Mouse (Mus musculus) urinary bladder, postnatal 14 days (tissue): Measurements from ENCODE around the gene Gldc.
A peak's percentile ranks its signal among the peaks of the same experiment; 100 is the strongest.
"Not testable (repeated sequence)": the region's sequence is repeated elsewhere in the genome, so short reads cannot be mapped to it uniquely, and the experiment has no call there.

Experiments used
- DNase-seq: peaks from one replicate; pipeline ENCODE4 v3.0.0; 2021; ENCODE audit warnings: low spot score

Gene Gldc

DNA sequence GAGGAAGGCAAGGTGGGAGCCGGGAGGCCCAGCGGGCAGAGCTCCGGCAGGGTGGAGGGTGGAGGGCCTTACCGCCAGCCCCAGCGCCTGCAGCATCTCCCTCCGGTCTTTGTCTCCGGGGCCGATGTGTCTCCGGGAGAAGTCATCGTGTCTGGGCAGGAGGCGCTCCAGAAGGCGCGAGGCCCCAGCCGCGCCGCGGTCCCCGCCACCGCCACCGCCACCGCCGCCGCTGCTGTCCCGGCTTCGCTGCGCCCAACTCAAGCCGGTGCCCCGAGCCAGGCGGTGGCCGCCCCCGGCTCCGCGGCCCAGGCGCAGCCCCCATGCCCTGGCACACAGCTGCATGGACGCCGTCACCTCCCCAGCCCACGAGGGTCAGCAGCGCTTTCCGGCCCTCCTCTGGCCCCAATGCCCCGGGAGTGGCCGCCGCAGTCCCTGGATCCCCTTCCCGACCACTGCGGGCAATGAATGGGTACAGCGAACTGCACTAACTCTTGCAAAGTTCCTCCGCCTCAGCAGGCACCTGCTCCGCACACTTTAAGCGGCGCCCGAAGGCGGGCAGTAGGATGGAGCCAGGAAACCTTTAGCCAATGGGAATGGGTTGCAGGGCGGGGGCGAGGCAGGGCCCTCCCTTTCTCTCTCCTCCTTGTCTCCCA is at the start of gene Gldc:
Gene Gldc (minus strand): TSS at position 511 of the 653 bp plus-strand sequence.
- peak; percentile 74 for DNase-seq

GRCm38 (mm10) chr19:30222593-30222992 is 47.4 kb upstream of the Gldc start:
- DNase-seq, result peak; percentile 23

GRCm38 (mm10) chr19:30217335-30217734 is 42.1 kb upstream of the Gldc start:
- peak; percentile 72 for DNase-seq

DNA sequence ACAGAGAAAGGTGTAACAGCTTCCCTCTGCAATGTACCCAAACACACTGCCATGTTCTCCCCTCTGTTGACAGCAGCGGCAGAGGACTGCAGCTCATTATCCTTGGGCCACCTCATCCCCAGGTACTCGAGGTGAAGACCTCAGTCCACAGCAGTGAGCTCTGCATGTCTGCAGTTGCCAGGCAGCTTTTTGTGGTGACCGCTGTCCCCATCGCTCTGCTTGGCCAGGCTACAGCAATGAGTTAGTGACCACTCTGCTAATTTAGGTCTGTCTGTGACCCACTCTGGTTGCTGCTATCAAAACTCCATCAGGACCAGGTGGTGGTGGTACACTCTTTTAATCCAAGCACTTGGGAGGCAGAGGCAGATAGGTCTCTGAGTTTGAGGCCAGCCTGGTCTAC is 41.0 kb upstream of the Gldc start:
- DNase-seq, result no peak

DNA sequence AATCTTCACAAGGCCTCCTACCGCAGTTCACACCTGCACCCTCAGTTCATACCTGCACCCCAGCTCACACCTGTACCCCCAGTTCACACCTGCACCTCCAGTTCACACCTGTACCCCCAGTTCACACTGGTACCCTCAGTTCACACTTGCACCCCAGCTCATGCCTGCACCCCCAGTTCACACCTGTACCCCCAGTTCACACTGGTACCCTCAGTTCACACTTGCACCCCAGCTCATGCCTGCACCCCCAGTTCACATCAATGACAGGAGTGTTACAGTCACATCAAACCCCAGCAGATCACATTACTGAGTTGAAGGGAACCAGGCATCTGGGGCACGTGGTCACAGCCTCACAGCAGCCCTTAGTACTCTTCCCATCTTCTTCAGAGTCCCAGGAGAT is 40.5 kb upstream of the Gldc start:
- not testable (repeated sequence) for DNase-seq

DNA sequence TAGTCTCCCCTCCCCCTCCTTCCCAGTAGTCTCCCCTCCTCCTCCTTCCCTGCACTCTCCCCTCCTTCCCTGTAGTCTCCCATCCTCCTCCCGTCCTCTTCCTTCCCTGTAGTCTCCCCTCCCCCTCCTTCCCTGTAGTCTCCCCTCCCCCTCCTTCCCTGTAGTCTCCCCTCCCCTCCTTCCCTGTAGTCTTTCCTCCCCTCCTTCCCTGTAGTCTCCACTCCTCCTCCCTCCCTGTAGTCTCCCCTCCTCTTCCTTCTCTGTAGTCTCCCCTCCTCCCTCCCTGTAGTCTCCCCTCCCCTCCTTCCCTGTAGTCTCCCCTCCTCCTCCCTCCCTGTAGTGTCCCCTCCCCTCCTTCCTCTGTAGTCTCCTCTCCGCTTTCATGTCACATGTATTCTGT is 38.8 kb upstream of the Gldc start:
- no peak for DNase-seq

DNA sequence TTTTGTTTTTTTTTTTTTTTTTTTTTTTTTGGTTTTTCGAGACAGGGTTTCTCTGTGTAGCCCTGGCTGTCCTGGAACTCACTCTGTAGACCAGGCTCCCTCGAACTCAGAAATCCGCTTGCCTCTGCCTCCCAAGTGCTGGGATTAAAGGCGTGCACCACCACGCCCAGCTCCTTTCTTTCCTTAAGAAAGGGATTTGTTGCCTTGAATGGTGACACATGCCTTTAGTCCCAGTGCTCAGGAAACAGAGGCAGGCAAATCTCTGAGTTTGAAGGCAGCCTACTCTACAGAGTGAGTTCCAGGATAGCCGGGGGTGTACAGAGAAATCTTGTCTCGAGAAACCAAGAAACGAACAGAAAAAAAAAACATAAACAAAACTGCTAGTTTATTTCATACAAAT is 33.8 kb upstream of the Gldc start:
- DNase-seq, result not testable (repeated sequence)

GRCm38 (mm10) chr19:30206981-30207380 is 31.8 kb upstream of the Gldc start:
- DNase-seq, result no peak

DNA sequence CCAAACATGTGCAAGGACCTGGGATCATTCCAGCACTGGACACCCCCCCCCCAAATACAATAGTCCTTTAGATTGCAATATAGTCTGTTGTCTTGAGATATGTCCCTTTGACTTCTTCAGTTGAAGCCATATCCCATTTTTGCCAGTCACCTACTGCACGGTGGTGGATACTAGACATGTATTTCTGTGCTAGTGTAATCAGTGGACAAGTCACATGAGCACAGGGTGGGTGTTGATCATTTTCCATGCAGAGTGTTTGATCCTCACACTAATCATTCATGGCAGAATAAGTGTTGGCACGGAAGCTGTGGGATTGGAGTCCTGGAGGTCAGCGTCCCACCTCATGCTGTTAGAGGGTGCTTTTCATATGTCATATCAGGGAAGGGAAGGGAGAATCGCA is 30.6 kb upstream of the Gldc start:
- DNase-seq, result no peak

DNA sequence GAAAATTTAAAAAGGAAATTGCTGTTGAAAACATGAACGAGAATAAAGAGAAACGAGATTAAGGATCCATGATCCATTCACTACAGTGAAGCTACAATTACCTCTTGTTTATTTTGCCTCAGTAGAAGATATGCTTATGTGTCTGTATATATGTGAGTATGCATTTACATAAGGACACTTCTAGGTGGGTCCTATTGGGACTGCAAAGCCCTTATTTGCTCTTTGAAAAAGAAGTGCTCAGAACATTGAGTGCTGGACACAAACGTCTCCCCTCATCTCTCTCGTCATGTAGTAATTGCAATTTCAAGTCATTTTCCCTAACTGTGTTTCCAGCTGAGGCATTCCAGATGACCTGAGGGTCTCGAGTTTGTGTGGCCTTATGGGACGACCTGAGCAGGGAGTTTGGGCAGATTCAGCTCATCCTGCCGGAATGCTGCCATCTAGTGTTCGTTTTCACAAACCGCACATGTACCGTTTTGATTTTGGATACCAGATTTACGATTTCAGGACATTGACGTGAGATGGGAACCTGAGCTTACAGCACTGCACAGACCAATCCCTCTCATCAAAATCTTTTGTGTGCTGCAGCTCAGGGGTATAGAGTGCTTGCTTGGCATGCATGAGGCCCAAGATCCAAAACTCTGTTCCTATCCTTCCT is 30.1 kb upstream of the Gldc start:
- DNase-seq, result peak; percentile 24

GRCm38 (mm10) chr19:30202177-30202576 is 26.9 kb upstream of the Gldc start:
- no peak for DNase-seq

- DNase-seq, result no peak
These were observed 19.8 kb upstream of the Gldc start for GRCm38 (mm10) chr19:30194999-30195398.

- no peak for DNase-seq
These were observed 12.0 kb upstream of the Gldc start for GRCm38 (mm10) chr19:30187232-30187631.

DNA sequence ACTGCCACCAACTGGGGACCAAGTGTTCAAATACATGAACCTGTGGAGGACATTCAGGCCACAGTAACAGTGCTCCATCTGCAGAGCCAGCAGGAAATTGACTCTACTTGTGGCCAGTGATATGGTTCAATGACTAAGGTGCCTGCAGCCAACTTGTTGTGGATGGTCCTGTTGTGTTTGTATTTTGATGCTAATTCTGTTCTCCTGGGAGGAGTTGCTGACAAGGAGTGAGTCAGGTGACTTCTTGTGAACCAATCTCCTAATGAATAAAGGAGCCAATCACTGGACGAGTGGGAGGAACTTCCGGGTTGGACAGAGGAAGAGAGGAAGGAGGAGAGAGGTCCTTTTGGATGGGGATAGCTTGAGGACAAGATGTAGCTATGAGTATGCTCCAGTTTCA is 10.3 kb upstream of the Gldc start:
- no peak for DNase-seq

- no peak for DNase-seq
These were observed 4.8 kb upstream of the Gldc start for GRCm38 (mm10) chr19:30179979-30180378.

- peak; percentile 17 for DNase-seq
These were observed 1.1 kb downstream of the Gldc start for GRCm38 (mm10) chr19:30174074-30174670.

- no peak for DNase-seq
These were observed 3.7 kb downstream of the Gldc start for GRCm38 (mm10) chr19:30171346-30172055.

- DNase-seq, result peak; percentile 53
These were observed 4.9 kb downstream of the Gldc start for GRCm38 (mm10) chr19:30170319-30170718.

- no peak for DNase-seq
These were observed 8.3 kb downstream of the Gldc start for GRCm38 (mm10) chr19:30166801-30167505.

GRCm38 (mm10) chr19:30164228-30164627 is 11.0 kb downstream of the Gldc start:
- DNase-seq, result no peak

GRCm38 (mm10) chr19:30162808-30163207 is 12.4 kb downstream of the Gldc start:
- DNase-seq, result no peak

GRCm38 (mm10) chr19:30160021-30160420 is 15.2 kb downstream of the Gldc start:
- no peak for DNase-seq
